Mouse (Mus musculus) heart, postnatal 14 days (tissue): Measurements from ENCODE around the gene Gmeb1. TPM values are rescaled to one million over a fixed set of nuclear protein-coding genes. Genes with fewer than 3 reads are reported as not detected.

Source experiments
- DNase-seq, 2 experiments: peaks; one replicate each; pipeline ENCODE4 v3.0.0; 2021 to 2022
- intact Hi-C: fragments of 180-260 bp; cut with DNase I; formaldehyde crosslinking; loops from one replicate; pipeline ENCODE4 v1.15.1; 2025
- microRNA-seq, 2 experiments: library from miRNA; unstranded; fragments of <30 nt; microRNA quantifications; one replicate each; pipeline ENCODE4 v1.2.0; 2021 to 2022
- total RNA-seq, 2 experiments: library from RNA; stranded (reverse); gene quantifications; 2 replicates each; pipeline ENCODE4 v1.2.3; 2021

The Gmeb1 gene
- total RNA-seq, 2 experiments from 2014 or later: 12.7 to 13.9 TPM

GRCm38 (mm10) chr4:132181721-132182658 is 79.4 kb downstream of the Gmeb1 start:
- intact Hi-C loops: no loop called here
- DNase-seq: no peak

DNA sequence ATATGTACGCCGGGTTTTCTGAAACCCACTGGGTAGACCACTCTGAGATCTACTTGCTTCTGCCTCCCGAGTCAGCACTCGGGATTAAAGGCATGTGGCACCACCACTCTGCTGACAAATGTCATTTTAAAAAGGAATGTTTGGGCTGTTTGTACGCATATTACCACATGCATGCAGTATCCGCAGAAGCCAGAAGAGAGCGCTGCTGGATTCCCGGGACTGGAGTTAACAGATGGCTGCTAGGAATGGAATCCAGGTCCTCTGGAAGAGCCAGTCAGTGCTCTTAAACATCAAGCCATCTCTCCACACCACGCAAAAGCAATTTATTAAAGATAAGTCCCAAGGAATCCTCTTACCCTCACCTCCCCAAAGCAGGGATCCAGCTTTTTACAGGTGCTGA is 80.7 kb downstream of the Gmeb1 start:
- peak; percentile 20 to 43 for DNase-seq
- intact Hi-C loops: no loop called here

GRCm38 (mm10) chr4:132178630-132179059 is 82.8 kb downstream of the Gmeb1 start:
- DNase-seq: peak; percentile 53 to 80
- intact Hi-C loops: loop anchor here (1.0 to 5.0 kb wide), 2 partner anchors 89 to 201 kb away; no protein-coding TSS in a partner anchor

DNA sequence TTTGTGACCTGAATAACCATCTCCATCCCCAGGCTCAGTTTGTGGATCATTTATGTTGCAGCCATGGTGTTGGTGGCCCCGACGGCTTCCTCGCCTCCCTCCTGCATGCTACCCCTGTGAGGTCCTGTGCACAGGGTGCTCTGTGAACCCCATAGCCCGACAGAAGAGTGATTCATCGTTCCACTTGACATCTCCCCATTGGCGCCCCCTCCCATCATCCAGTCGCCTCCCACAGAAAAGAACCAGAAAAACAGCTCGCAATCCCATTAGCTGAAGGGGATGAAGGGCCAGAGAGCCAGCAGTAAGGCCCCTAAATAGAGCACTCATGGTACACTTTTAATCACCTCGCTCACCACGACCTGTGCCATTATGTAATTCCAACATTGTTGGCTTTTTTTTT is 84.9 kb downstream of the Gmeb1 start:
- intact Hi-C loops: loop anchor here (5.0 kb wide), 1 partner anchor 199 kb away; no protein-coding TSS in a partner anchor
- no peak for DNase-seq

Small RNA genes within 50 kb of the gene (microRNA-seq; reads per million reads assigned to microRNA genes)
- 0 reads per million in 2 experiments for gene Gm22033

Other genes with a start within 250 kb of the Gmeb1 start
- gene Gm10300, start 186.9 kb downstream of the Gmeb1 start, total RNA-seq: under 1 TPM; 0.15 to 0.19 TPM
- 100 to 1,000 TPM; 216 to 281 TPM for gene Epb41, start 186.3 kb downstream of the Gmeb1 start, total RNA-seq
- under 1 TPM; 0.19 to 0.20 TPM for gene Oprd1, start 117.1 kb downstream of the Gmeb1 start, total RNA-seq
- 10 to 100 TPM; 30.6 to 34.6 TPM for gene Ythdf2, start 49.3 kb downstream of the Gmeb1 start, total RNA-seq
- gene Taf12, start 12.8 kb upstream of the Gmeb1 start, total RNA-seq: 10 to 100 TPM; 25.8 to 27.7 TPM
- gene Rab42, start 41.8 kb upstream of the Gmeb1 start, total RNA-seq: under 1 TPM; 0.39 to 0.76 TPM
- gene Trnau1ap, start 67.9 kb upstream of the Gmeb1 start, total RNA-seq: 10 to 100 TPM; 21.6 to 24.6 TPM
- 10 to 100 TPM in 1 of 2 experiments, 1 to 10 TPM in 1; 9.5 to 13.3 TPM for gene Rcc1, start 92.0 kb upstream of the Gmeb1 start, total RNA-seq
- 10 to 100 TPM; 28.4 to 29.8 TPM for gene Phactr4, start 160.9 kb upstream of the Gmeb1 start, total RNA-seq
- 1 to 10 TPM; 3.8 to 4.7 TPM for gene Med18, start 202.3 kb upstream of the Gmeb1 start, total RNA-seq
- gene Sesn2, start 248.9 kb upstream of the Gmeb1 start, total RNA-seq: 1 to 10 TPM; 3.8 to 3.9 TPM